Mouse (Mus musculus) thymus, postnatal 14 days (tissue): ENCODE results near the gene Stard3.
A peak's percentile ranks its signal among the peaks of the same experiment; 100 is the strongest.

Source experiments
- DNase-seq: peaks from one replicate; pipeline ENCODE4 v3.0.0; 2021

Gene Stard3

DNA sequence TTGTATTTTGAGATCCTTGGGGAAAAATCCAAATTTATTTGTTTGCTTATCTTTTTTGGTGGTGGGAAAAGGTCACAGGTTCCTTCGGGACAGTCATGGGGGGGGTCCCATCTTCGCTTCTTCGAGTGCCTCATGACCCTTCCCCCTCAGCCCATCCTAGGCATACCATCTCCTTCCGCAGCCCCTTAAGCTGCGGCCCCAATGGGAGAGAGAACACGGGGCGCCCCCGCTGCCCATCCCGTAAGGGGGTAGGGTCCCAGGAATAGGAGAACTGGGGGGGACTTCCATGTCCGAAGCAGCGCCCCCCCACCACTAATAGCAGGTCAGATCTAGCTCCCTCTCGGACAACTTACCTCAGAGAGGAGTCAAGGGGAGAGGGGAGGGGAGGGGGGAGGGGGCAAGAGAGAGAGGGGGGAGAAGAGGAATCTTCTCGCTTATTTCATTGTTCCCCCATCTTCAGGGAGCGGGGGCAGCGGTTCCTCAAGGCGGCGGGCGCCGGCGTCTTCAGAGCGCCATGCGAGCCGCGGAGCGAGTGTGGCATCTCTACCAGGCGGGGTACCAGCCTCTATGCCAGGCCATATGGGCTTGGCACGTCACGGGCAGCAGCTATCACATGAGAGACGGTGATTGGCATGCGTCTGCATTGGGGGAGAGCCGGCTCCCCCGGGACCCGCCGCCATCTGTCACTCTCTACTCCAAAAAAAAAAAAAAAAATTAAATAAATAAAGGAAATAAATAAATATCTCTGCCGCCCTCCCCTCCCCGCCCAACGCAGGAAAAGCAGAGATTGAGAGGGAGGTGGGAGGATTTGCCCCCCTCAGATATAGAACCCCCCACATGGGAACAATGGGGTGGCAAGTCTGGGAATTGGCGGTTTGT is 28.8 kb upstream of the Stard3 start, which contains the start of gene Neurod2:
Gene Neurod2 (minus strand): TSS at position 568 of the 879 bp plus-strand sequence.
- no peak for DNase-seq

DNA sequence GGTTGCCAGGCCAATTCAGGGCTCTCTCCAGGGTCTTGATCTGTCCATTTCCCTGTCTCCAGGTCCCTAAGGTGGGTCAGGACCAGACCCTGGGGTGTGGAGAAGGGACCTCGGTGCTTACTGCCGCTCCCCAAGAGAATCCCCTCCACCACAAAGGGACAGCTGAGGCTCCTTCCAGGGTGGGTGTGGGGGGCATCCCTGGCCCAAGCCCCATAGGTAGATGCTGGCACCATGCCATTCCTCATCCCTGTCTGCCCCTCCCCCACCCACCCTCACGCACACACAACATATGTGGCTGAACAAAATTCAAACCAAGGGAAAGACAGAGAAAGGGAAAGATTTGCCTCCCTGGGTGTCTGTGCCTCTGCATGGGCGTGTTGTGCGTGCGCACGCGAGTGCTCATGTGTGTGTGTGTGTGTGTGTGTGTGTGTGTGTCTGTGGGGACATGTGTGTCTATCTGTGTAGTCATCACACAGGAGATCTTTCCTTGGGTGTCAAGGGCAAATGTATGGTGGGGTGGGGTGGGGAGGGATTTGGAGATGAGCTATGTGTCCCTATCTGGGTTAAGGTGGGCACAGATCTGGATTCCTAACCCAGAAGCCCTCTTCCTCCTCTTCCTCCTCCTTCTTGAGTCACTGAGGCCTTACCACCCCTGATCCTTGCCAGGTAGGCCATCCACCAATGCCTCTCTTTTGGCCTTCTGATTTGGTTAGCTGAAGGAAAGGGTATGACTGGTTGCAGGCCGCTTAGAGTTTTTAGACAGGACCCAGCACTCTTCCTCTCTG is 28.0 kb upstream of the Stard3 start:
- no peak for DNase-seq

DNA sequence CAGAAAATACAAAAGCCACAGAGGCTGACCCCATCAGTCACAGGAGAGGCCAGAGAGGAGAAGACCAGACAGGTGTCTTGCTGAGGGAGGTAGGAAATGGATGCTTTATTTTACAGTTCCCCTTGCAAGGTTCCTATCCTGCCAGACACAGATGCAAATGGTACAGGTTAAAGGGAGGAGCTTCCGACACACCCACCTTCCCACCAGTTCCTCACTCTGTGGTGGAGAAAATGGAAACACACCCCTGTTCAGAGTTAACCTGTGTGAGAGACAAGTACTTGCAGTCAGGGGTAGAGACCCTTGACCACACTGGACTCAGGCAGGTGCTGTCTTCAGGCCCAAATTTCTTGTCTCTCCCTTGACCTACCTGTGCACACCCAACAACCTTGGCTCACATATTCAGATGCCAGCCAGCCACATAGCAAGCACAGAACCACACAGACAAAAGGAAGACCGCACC is 27.4 kb upstream of the Stard3 start:
- DNase-seq = no peak

DNA sequence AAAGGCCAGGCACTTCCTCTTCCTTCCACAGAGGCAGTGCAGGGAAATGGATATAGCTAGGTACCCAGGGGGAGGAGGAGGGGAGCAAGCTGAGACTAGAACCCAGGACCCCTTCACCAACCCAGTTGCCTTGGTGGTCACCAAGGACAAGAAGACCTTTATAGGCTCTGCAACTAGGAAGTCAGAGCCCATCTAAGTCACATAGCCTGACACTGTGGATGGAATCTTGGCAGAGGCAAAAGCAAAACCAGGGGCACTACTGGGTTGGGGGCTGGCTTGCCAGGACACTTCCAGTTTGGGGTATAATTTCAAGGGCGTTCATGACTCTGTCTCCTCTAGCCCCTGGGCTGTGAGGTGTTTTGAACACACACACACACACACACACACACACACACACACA is 26.8 kb upstream of the Stard3 start:
- no peak for DNase-seq

DNA sequence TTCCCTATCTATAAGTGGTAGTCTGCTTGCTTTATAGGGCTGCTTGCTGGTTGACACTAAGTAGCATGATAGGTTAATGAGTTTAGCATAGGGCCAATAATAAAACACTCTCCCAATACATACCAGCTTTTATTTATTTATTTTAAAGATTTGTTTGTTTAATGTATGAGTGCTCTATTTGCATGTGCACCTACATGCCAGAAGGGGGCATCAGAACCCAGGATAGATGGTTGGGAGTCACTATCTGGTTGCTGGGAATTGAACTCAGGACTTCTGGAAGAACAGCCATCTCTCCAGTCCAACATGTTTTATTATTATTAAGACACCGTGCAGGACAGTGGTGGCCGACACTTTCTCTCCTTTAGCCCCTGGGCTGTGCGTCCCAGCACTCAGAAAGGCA is 26.0 kb upstream of the Stard3 start:
- DNase-seq = no peak

DNA sequence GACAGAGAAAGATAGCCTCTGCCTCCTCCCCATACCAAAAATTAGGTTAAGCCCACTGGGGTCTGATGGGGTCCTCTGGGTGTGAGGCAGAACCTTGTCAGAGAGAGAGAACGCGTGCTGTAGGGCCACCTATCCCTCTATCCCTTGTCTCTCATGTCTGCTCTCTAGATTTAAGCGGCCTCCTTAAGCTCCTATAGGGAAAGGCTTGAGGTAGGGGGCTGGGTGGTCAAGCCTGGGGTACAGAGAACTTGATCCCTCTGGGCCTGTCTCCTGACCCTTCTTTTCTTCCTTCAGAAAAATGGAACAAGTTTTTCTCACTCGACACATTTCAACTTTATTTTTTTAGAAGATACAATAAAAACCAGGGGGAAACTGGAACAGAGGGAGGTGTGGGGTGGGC is 25.3 kb upstream of the Stard3 start:
- no peak for DNase-seq

DNA sequence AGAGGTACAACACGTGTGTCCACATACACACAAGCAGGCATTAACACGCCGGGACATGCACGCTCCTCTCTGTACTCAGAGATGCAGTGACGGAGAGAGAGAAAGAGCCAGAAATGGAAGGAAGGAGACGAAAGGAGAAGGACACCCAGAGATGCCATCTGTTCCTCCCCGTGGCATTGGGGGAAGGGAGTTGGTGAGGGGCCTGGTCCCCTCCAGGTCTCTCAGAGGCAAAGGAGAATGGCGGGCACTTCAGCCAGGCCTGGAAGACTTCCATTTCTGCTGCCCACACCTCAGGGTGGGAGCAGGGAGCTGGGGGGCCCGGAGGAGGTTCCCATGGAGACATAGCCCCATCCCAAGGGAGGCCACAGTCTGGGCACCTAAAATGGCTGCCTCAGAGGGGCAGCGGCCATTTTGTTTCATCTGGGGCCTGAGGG is 24.9 kb upstream of the Stard3 start:
- DNase-seq = no peak

DNA sequence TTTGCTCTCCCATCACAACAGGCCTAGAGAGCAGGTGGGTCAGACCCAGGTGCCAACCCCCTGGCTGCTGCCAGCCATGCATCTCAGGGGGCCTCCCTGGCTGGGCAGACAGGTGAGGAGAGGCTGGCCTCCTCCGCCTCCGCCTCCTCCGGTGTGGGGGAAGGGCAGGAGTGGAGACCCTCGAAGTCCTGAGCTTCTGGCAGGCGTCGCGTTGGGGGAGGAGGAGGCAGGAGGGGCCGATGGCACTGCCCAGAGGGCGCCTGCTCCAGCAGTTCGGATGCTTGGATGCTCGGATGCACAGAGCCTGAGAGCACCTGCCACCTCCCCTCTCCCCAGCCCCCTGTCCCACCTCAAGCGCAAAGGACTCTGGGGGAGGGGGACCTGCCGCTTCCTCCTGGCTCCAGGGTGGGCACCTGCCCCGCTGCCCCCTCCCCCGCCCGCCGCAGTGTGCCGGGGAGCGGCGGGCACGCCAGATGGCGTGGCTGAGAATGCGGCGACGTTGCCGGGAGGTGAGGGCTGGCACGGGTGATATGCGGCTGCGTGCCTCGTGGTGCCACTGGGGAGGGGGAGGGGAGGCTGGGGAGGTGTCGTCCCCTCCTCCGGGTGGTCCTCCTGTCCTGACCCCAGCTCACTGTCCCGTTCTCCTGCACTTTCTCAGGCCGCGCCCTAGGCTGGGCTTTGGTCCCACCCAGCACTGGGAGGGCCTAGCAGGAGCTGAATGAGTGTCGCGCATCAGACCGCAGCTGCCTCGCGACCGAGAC is 24.0 kb upstream of the Stard3 start:
- no peak for DNase-seq

DNA sequence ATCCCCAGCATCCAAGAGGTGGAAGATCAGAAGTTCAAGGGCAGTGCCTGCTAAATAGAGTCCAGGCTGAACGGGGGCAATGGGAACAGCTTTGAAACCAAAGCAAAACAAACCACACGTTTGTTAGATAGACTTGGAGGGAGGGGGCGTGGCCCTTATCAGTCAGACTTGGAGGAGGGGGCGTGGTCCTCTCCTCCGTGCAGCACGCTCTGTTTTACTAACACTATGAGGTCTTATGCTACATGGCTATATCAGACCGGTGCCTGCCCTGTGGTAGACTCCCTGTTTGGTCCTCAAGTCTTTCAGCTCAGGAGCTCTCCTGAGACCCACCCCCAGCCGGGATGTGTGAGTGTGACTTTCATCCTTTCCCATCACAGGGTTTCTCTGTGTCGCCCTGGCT is 22.9 kb upstream of the Stard3 start:
- no peak for DNase-seq

DNA sequence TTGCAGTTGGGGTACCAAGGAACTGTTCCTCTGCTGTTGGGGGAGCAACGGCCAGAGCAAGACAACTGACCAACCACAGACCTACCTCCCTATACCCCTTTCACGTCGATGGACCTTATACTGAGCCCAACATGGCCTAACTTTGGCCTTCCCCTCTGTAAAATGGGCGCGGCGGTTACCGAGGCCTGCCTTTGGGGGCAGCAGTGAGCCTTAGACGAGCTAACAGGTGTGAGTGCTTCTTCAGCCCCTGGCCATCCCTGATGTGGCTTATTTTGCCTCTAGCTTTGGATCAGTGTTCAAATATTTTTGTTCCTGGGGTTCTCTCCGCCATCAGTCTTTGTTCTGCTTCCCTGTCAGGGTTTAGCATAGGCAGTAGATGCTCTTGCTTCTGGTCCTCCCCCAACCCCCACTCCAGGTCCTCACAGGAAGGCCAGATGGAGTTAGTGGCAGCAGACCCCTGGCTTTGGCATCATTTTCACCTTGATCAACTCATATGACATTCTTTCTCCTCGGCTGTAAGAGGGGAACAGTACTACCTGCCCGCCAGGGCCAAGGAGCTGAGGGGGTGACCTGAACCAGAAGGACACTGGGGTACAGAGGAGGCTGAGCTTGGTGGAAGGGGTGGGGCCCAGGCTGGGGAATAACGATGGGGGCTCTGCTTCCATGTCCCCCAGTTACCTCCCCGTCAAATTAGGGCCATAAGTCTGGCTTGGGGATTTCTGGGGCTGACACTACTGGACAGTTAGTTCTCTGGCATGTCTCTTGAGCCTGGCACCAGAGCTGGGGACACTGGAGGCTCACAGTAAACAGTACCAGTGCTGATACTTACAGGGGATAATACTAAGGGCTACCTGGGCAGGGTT is 21.7 kb upstream of the Stard3 start:
- no peak for DNase-seq

DNA sequence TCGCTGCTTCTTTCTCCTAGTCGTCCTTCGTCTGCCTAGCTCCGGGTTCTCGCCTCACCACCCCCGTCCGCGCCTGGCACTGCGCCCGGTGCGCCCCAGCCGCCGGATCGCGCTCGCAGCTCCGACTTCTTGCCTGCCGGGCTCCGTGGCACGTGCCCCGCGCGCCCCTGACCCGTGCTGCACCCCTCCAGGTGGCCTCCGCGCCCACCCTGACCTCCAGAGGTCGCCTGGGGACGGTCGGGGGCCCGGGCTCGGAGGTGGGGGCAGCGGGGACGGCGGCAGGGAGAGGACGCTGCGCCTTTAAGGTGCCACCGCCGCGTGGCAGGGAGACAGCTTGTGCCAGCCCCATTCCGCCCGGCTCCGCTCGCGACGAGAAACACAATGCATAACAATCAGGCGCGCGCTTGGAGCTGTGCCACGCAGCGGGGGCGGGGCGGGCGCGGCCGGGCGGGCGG is 19.6 kb upstream of the Stard3 start:
- no peak for DNase-seq

DNA sequence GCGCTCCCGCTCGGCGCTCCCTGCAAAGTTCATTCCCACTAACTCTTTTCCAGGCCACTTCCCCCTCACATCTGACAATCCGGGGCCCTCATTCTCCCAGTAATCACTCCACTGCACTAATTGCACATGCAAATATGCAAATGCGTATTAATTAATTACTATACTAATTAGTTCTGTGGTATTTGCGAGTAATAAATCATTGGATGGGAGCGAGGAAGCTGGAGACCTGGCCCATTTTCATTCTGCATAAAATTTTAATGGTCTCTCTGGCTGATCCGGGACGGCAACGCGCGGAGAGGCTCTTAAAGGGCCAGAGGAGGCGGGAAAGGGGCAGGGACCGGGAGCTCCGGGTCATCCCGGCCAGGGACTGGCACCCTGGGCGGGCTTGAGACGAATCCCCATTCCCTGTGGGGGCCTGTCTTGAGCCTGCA is 19.1 kb upstream of the Stard3 start:
- DNase-seq = no peak

DNA sequence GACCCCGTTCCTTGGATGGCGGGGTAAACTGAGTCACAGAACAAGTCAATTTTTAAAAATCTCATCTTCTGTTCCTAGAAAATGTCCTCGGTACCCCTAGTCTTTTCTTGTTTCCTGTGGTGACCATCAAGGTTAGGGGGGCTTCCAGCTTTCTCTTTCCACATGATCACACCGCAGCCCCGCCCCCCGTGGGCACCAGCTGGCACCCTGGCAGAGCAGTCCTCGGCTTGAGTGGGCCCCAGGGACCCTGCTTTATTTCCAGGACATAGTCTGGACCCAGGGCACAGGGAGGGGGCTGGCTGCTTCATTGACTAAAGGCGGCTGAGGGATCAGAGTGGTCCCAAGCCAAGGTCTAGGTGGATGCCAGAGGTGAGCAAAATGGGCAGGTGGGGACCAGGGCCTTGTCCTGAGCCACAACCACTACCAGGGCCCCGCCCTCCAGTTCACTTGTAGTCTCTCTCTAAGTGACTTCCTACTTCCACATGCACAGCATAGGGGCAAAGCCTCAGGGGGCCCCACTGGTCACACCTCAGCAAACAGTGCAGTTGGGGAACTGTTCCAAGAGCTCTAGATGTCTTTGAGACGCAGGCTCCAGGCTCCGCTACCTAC is 18.4 kb upstream of the Stard3 start:
- DNase-seq = no peak

DNA sequence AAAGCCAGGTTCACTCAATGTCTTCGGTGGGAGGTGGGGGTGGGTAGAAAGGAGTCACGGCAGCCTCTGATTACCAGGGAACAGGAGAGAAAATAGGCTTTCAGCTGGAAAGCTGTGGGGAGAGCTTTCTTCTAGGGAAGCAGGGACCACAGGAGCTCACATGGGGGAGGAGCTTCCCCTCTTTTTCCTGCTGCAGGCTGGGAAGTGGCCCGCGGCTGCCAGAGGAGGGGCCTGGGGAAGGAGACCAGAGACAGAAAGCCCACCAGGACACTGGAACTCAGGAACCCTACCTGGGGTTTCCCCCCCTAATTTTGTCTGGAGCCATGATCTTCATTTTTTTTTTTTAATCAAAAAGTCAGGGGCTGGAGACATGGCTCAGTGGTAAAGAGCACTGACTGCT is 17.6 kb upstream of the Stard3 start:
- DNase-seq = no peak

DNA sequence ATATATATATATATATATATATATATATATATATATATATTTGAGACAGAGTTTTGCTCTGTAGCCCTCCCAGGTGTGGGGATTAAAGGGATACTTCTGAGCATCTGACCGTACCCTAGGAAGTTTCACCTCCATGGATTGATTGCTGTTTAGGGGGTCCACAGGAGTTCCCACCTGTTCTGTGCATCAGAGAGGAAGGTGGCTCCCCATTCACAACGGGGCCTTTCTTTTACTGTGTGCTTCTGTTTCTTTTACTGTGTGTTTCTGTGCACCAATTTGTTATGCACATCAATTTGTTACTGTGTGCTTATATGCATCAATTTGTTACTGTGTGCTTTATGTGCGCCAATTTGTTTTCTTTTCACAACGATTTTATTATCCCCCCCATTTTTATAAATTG is 17.0 kb upstream of the Stard3 start:
- no peak for DNase-seq

DNA sequence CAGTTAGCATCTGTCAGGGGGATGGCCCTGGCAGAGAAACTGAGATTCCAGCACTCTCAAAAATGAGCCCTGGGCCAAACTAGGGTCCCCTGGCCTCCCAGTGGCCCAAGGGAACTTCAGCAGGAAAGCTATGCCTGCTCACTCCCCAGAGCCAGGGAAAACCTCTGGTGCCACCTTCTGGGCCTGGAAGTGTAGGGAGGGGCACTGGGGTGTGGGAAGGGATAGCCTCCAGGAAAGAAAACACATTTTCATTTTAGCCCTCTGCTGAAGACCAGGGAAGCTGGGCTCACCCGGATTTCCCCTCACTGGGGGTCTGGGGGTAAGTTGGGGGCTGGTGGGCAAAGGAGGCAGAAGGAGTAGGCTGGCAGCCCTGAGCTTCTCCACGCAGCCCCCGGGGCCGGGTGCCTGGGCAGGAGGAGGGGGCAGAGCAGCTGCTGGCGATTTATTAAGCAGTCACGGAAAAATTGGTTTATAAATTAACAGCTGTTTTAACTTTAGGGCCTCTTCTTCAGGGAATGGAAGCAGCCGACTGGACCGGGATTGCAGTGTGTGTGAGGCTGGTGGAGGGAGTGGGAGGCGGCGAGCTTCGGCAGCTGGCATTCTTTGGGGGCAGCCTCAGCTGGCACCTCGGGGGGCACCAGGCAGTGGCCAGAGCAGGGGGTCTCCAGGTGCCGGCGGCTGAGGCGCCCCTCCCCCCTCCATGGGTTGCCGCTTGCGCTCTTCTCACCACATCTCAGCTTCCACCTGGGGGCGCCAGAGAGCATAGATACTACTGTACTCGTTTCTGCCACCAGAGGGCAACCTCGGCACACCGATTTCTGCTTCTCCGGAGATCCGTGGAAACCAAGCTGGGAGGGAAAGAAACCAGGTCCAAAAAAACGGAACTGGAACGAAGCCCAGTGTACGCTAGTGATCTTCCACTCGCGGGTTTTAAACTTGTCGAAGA is 15.9 kb upstream of the Stard3 start:
- peak; percentile 88 for DNase-seq

DNA sequence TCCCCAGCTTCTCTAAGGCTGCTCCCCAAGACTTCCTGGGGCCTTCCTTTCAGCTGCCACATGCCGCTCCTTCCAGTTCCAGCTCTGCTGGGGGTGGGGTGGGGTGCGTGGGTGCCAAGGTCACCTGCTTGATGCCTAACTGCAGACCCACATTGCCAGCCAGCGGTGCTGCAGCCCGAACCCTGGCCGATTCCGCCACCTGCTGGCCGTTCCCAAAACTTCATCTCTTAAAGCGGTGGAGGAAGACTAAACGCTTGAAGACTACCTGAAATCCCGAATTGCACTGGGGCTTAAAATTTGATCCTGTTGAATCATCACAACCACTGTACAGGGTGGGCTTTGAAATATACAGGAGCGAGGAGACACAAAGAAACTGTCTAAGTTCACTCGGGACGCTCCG is 12.9 kb upstream of the Stard3 start:
- DNase-seq = peak; percentile 87

DNA sequence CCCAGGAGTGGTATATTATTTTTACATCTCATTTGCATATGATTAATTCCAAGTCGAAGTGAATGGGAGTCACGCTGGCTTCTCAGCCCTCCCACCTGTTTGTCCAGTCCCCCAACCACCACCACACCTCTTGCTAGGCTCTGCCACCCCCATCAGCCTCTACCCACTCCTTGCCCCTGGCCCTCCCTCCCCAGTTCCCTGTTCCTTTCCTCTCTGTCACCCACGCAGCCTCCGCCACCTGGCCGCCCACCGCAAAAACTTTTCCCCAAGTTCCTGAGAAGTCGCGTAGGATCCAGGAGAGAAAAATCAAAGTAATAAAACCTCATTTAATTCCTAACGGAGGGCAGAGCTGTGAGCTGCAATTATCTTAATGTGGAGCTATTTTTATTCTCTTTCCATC is 12.0 kb upstream of the Stard3 start:
- no peak for DNase-seq

DNA sequence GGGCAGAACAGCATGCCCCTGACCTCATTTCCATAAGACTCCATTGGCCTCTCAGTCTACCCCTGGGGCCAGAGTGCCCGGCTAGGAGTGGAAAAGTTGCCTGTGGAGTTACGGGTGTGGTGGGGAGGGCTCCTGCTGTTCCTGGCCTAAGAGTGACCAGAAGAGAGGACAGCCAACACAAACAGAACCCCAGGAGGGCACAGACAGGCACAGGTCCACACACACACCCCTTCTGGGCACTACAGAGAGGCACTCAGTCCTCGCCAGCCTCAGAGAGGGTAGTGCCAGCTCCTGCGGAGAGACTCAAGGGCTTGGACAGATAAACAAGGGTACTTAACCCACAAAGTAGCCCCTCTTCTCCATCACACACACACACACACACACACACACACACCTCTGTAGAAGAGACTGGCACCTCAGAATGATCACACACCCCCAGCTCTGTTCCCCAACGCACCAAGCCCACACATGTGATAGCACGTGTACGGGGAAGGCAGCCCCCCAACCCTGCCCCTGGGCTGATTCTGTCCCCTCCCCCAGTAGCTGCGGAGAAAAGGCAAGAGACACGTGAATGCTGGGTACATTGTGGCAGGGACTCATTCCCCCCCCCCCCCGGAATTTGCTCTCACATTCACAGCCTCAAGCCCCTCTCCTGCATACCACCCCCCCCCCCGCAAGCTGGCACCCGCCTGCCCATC is 10.6 kb upstream of the Stard3 start:
- DNase-seq = no peak
